Mouse (Mus musculus) forebrain, postnatal 0 days (tissue): ENCODE measurements around the gene Olfr1391. TPM values are rescaled to one million over a fixed set of nuclear protein-coding genes. Genes with fewer than 3 reads are reported as not detected.

ENCODE experiments used
- ATAC-seq: fragments of 200-750 bp; cut with Nextera tagmentation; 2 replicates; pipeline ENCODE4 v1.8.0; 2017; ENCODE audit warnings: mild to moderate bottlenecking, moderate library complexity
- DNase-seq: peaks from one replicate; pipeline ENCODE4 v3.0.0-alpha.2; 2015
- H3K27ac ChIP-seq: fragments of 300-500 bp; sonication (generic); 2 replicates; pipeline ENCODE4 v1.5.1; 2014; ENCODE audit warnings: low read depth, mild to moderate bottlenecking, antibody characterized with exemption, low read length, moderate library complexity, mixed read lengths
- H3K27me3 ChIP-seq: fragments of 300-500 bp; sonication (generic); 2 replicates; pipeline ENCODE4 v1.6.1; 2014; ENCODE audit warnings: mild to moderate bottlenecking, low read length, mixed read lengths; ENCODE audit not compliant: insufficient read depth
- H3K36me3 ChIP-seq: fragments of 300-500 bp; sonication (generic); 2 replicates; pipeline ENCODE4 v1.6.1; 2014; ENCODE audit warnings: mild to moderate bottlenecking, moderate library complexity; ENCODE audit not compliant: insufficient read depth
- H3K4me1 ChIP-seq: fragments of 300-500 bp; sonication (generic); 2 replicates; pipeline ENCODE4 v1.6.1; 2014; ENCODE audit warnings: antibody characterized with exemption; ENCODE audit not compliant: insufficient read depth
- H3K4me2 ChIP-seq: fragments of 300-500 bp; sonication (generic); 2 replicates; pipeline ENCODE4 v1.6.1; 2014; ENCODE audit warnings: low read depth, mild to moderate bottlenecking, moderate library complexity
- H3K4me3 ChIP-seq: fragments of 300-500 bp; sonication (generic); 2 replicates; pipeline ENCODE4 v1.5.1; 2014; ENCODE audit warnings: low read depth, low read length, mixed read lengths
- H3K9ac ChIP-seq: fragments of 300-500 bp; sonication (generic); 2 replicates; pipeline ENCODE4 v1.6.1; 2014; ENCODE audit warnings: mild to moderate bottlenecking
- H3K9me3 ChIP-seq: fragments of 300-500 bp; sonication (generic); 2 replicates; pipeline ENCODE4 v1.6.1; 2016; ENCODE audit warnings: low read length
- CTCF ChIP-seq: sonication (generic); IDR thresholded peaks from 2 replicates; pipeline ENCODE4 v1.5.1; 2016; ENCODE audit warnings: antibody characterized with exemption, control low read depth, low read depth
- WGBS: fragments of 180-500 bp; shearing (Covaris S2); extraction: QIAGEN DNeasy Blood & Tissue Kit; methylation state at CpG from one replicate; pipeline ENCODE4 v1.1.7; 2014; 5-methylcytosine and 5-hydroxymethylcytosine counted together
- polyA plus RNA-seq: library from polyadenylated mRNA; unstranded; fragments of >200 nt; fragmentation: Nextera tagmentation; extraction: Ambion mirVana; gene quantifications from 2 replicates; pipeline ENCODE4 v1.2.1, GENCODE M21; 2015
- total RNA-seq: library from RNA; depleted of rRNA; stranded (reverse); fragments of >200 nt; gene quantifications from 2 replicates; pipeline ENCODE4 v1.2.3, GENCODE M21; 2014; rRNA removed

Gene Olfr1391
- total and polyA plus RNA-seq, 2 experiments from 2014 or later = not detected

GRCm38 (mm10) chr11:49326726-49327125, 4.2 kb downstream of the Olfr1391 start:
- Histone ChIP-seq H3K4me1 (no peaks in the 10 kb centered on the region), H3K27ac (no peak overlapping the region), H3K9me3 (no peaks in the 10 kb centered on the region), H3K4me3 (no peak overlapping the region), H3K27me3 (no peaks in the 10 kb centered on the region), H3K36me3 (no peaks in the 10 kb centered on the region), H3K9ac (no peak overlapping the region), H3K4me2 (no peak overlapping the region)
- DNase-seq (no peak), ATAC-seq (no peak)
- TF ChIP-seq CTCF = no peak
- WGBS = 84% methylated on average over 3 of the region's 3 CpGs

- ATAC-seq (no peak), DNase-seq (no peak)
- Histone ChIP-seq H3K36me3 (no peaks in the 10 kb centered on the region), H3K9me3 (no peaks in the 10 kb centered on the region), H3K4me2 (no peak overlapping the region), H3K4me1 (no peaks in the 10 kb centered on the region), H3K9ac (no peak overlapping the region), H3K4me3 (no peak overlapping the region), H3K27me3 (no peaks in the 10 kb centered on the region), H3K27ac (no peak overlapping the region)
- no peak for TF ChIP-seq CTCF
- WGBS = 74% methylated on average over 1 of the region's 1 CpGs
These were observed 7.1 kb downstream of the Olfr1391 start for GRCm38 (mm10) chr11:49329686-49330085.

GRCm38 (mm10) chr11:49334888-49335287, 12.3 kb downstream of the Olfr1391 start, which contains the start of gene Olfr1390:
TSS of gene Olfr1390 (plus strand) at chr11:49335188.
- ATAC-seq = no peak
- TF ChIP-seq CTCF = no peak
- Histone ChIP-seq H3K4me2 (no peak within 1 kb of the TSS), H3K27me3 (no peaks in the 10 kb centered on the region), H3K36me3 (no peaks in the 10 kb centered on the region), H3K9me3 (no peaks in the 10 kb centered on the region), H3K4me3 (no peak within 1 kb of the TSS), H3K4me1 (no peaks in the 10 kb centered on the region), H3K27ac (no peak within 1 kb of the TSS), H3K9ac (no peak within 1 kb of the TSS)
- DNase-seq = no peak
- WGBS = 90% methylated on average over 1 of the region's 1 CpGs

- no peak for ATAC-seq
- Histone ChIP-seq H3K27ac (no peak overlapping the region), H3K4me3 (no peak overlapping the region), H3K4me1 (no peaks in the 10 kb centered on the region), H3K27me3 (no peaks in the 10 kb centered on the region), H3K9me3 (no peaks in the 10 kb centered on the region), H3K4me2 (no peak overlapping the region), H3K9ac (no peak overlapping the region), H3K36me3 (no peaks in the 10 kb centered on the region)
- TF ChIP-seq CTCF = no peak
- DNase-seq = no peak
- WGBS = 70% methylated on average over 4 of the region's 4 CpGs
These were observed 14.7 kb downstream of the Olfr1391 start for GRCm38 (mm10) chr11:49337150-49337832.

Other genes with a start within 250 kb of the Olfr1391 start
- gene Ifi47, start 246.2 kb upstream of the Olfr1391 start, total RNA-seq = 1.2 and 1.6 TPM in 2 replicates
- gene Ifi47, start 246.2 kb upstream of the Olfr1391 start, polyA plus RNA-seq = 0.67 and 0.70 TPM in 2 replicates
- 0.05 TPM in 1 of 2 replicates, not detected in the other for gene Olfr1396, start 207.9 kb upstream of the Olfr1391 start, total RNA-seq
- 0.05 TPM in 1 of 2 replicates, not detected in the other for gene Olfr1396, start 207.9 kb upstream of the Olfr1391 start, polyA plus RNA-seq
- gene Olfr1395, start 180.5 kb upstream of the Olfr1391 start, total RNA-seq = not detected in 2 replicates
- not detected in 2 replicates for gene Olfr1395, start 180.5 kb upstream of the Olfr1391 start, polyA plus RNA-seq
- not detected in 2 replicates for gene Olfr1394, start 168.4 kb upstream of the Olfr1391 start, total RNA-seq
- not detected in 2 replicates for gene Olfr1394, start 168.4 kb upstream of the Olfr1391 start, polyA plus RNA-seq
- gene Btnl9, start 135.6 kb upstream of the Olfr1391 start, total RNA-seq = 0.08 and 0.14 TPM in 2 replicates
- gene Btnl9, start 135.6 kb upstream of the Olfr1391 start, polyA plus RNA-seq = 0.16 TPM in 1 of 2 replicates, not detected in the other
- gene Zfp62, start 119.5 kb upstream of the Olfr1391 start, total RNA-seq = 55.8 and 59.5 TPM in 2 replicates
- gene Zfp62, start 119.5 kb upstream of the Olfr1391 start, polyA plus RNA-seq = 23.9 and 25.5 TPM in 2 replicates
- gene Mgat1, start 78.6 kb upstream of the Olfr1391 start, total RNA-seq = 63.3 and 75.7 TPM in 2 replicates
- 25.3 and 28.1 TPM in 2 replicates for gene Mgat1, start 78.6 kb upstream of the Olfr1391 start, polyA plus RNA-seq
- gene Olfr1393, start 44.4 kb upstream of the Olfr1391 start, total RNA-seq = 0.08 and 0.48 TPM in 2 replicates
- 0.10 TPM in 1 of 2 replicates, not detected in the other for gene Olfr1393, start 44.4 kb upstream of the Olfr1391 start, polyA plus RNA-seq
- 0.31 and 0.95 TPM in 2 replicates for gene Olfr1392, start 37.5 kb upstream of the Olfr1391 start, total RNA-seq
- gene Olfr1392, start 37.5 kb upstream of the Olfr1391 start, polyA plus RNA-seq = 0.12 TPM in 1 of 2 replicates, not detected in the other
- 0.10 TPM in 1 of 2 replicates, not detected in the other for gene Olfr10, start 18.0 kb upstream of the Olfr1391 start, total RNA-seq
- gene Olfr10, start 18.0 kb upstream of the Olfr1391 start, polyA plus RNA-seq = not detected in 2 replicates
- not detected in 2 replicates for gene Olfr1390, start 12.4 kb downstream of the Olfr1391 start, total RNA-seq
- not detected in 2 replicates for gene Olfr1390, start 12.4 kb downstream of the Olfr1391 start, polyA plus RNA-seq
- not detected in 2 replicates for gene Olfr1389, start 100.3 kb downstream of the Olfr1391 start, total RNA-seq
- not detected in 2 replicates for gene Olfr1389, start 100.3 kb downstream of the Olfr1391 start, polyA plus RNA-seq
- 0.05 TPM in 1 of 2 replicates, not detected in the other for gene Olfr1388, start 113.9 kb downstream of the Olfr1391 start, total RNA-seq
- 0.04 TPM in 1 of 2 replicates, not detected in the other for gene Olfr1388, start 113.9 kb downstream of the Olfr1391 start, polyA plus RNA-seq
- not detected in 2 replicates for gene Olfr1387, start 132.6 kb downstream of the Olfr1391 start, total RNA-seq
- not detected in 2 replicates for gene Olfr1387, start 132.6 kb downstream of the Olfr1391 start, polyA plus RNA-seq
- gene Olfr1386, start 142.3 kb downstream of the Olfr1391 start, total RNA-seq = not detected in 2 replicates
- gene Olfr1386, start 142.3 kb downstream of the Olfr1391 start, polyA plus RNA-seq = not detected in 2 replicates
- gene Olfr1385, start 166.3 kb downstream of the Olfr1391 start, total RNA-seq = 0.05 TPM in 1 of 2 replicates, not detected in the other
- gene Olfr1385, start 166.3 kb downstream of the Olfr1391 start, polyA plus RNA-seq = not detected in 2 replicates
- not detected in 2 replicates for gene Olfr1384, start 184.0 kb downstream of the Olfr1391 start, total RNA-seq
- not detected in 2 replicates for gene Olfr1384, start 184.0 kb downstream of the Olfr1391 start, polyA plus RNA-seq
- gene Olfr1383, start 196.9 kb downstream of the Olfr1391 start, total RNA-seq = not detected in 2 replicates
- not detected in 2 replicates for gene Olfr1383, start 196.9 kb downstream of the Olfr1391 start, polyA plus RNA-seq
- not detected in 2 replicates for gene Olfr1382, start 205.5 kb downstream of the Olfr1391 start, total RNA-seq
- gene Olfr1382, start 205.5 kb downstream of the Olfr1391 start, polyA plus RNA-seq = not detected in 2 replicates
- gene Olfr1381, start 220.7 kb downstream of the Olfr1391 start, total RNA-seq = not detected in 2 replicates
- gene Olfr1381, start 220.7 kb downstream of the Olfr1391 start, polyA plus RNA-seq = not detected in 2 replicates
- not detected in 2 replicates for gene Olfr1380, start 234.1 kb downstream of the Olfr1391 start, total RNA-seq
- not detected in 2 replicates for gene Olfr1380, start 234.1 kb downstream of the Olfr1391 start, polyA plus RNA-seq